Mouse (Mus musculus): ENCODE measurements around the gene Rbms2.
"Not testable (repeated sequence)": the region's sequence is repeated elsewhere in the genome, so short reads cannot be mapped to it uniquely, and the experiment has no call there.

The Rbms2 gene

GRCm38 (mm10) chr10:128179989-128180388, at the start of gene Rbms2:
TSS of gene Rbms2 (minus strand) at chr10:128180297.
- peak; percentile 44 for DNase-seq (ENCODE audit: low spot score)

- DNase-seq (ENCODE audit: low spot score) = no peak
Observed at GRCm38 (mm10) chr10:128228009-128228408, 47.9 kb upstream of the Rbms2 start.

- no peak for DNase-seq (ENCODE audit: low spot score)
Observed at GRCm38 (mm10) chr10:128227592-128227991, 47.5 kb upstream of the Rbms2 start.

GRCm38 (mm10) chr10:128225538-128225937, 45.4 kb upstream of the Rbms2 start, which contains the start of gene Mip:
TSS of gene Mip (plus strand) at chr10:128225838.
- no peak for DNase-seq (ENCODE audit: low spot score)

- no peak for DNase-seq (ENCODE audit: low spot score)
Observed at GRCm38 (mm10) chr10:128225064-128225463, 45.0 kb upstream of the Rbms2 start.

- peak; percentile 39 for DNase-seq (ENCODE audit: low spot score)
Observed at GRCm38 (mm10) chr10:128221533-128222286, 41.6 kb upstream of the Rbms2 start.

- DNase-seq (ENCODE audit: low spot score) = no peak
Observed at GRCm38 (mm10) chr10:128218387-128219117, 38.5 kb upstream of the Rbms2 start.

- no peak for DNase-seq (ENCODE audit: low spot score)
Observed at GRCm38 (mm10) chr10:128214981-128215380, 34.9 kb upstream of the Rbms2 start.

GRCm38 (mm10) chr10:128214112-128214511, 34.0 kb upstream of the Rbms2 start:
- DNase-seq (ENCODE audit: low spot score) = not testable (repeated sequence)

GRCm38 (mm10) chr10:128212871-128213323, 32.8 kb upstream of the Rbms2 start:
- DNase-seq (ENCODE audit: low spot score) = peak; percentile 82

GRCm38 (mm10) chr10:128212148-128212547, 32.1 kb upstream of the Rbms2 start:
- DNase-seq (ENCODE audit: low spot score) = no peak

GRCm38 (mm10) chr10:128211390-128212108, 31.5 kb upstream of the Rbms2 start, which contains the start of gene Spryd4:
TSS of gene Spryd4 (minus strand) at chr10:128211807.
- peak; percentile 98 for DNase-seq (ENCODE audit: low spot score)

GRCm38 (mm10) chr10:128210954-128211353, 30.9 kb upstream of the Rbms2 start:
- DNase-seq (ENCODE audit: low spot score) = no peak

- no peak for DNase-seq (ENCODE audit: low spot score)
Observed at GRCm38 (mm10) chr10:128210131-128210530, 30.0 kb upstream of the Rbms2 start.

GRCm38 (mm10) chr10:128209311-128210009, 29.4 kb upstream of the Rbms2 start:
- no peak for DNase-seq (ENCODE audit: low spot score)

GRCm38 (mm10) chr10:128208326-128208725, 28.2 kb upstream of the Rbms2 start:
- no peak for DNase-seq (ENCODE audit: low spot score)

- no peak for DNase-seq (ENCODE audit: low spot score)
Observed at GRCm38 (mm10) chr10:128204941-128205340, 24.8 kb upstream of the Rbms2 start.

- no peak for DNase-seq (ENCODE audit: low spot score)
Observed at GRCm38 (mm10) chr10:128201856-128202255, 21.8 kb upstream of the Rbms2 start.

- DNase-seq (ENCODE audit: low spot score) = no peak
Observed at GRCm38 (mm10) chr10:128194551-128195461, 14.7 kb upstream of the Rbms2 start.

- DNase-seq (ENCODE audit: low spot score) = peak; percentile 98
Observed at GRCm38 (mm10) chr10:128194024-128194550, 14.0 kb upstream of the Rbms2 start, which contains the start of gene Gls2. TSS of gene Gls2 (plus strand) at chr10:128194457.

Data from embryo, embryonic 10 days (tissue).